ENCODE assay signal across 21 mouse cellular contexts in genomic region chr4:108116466-108116865, GRCm38 (mm10). TPM values are rescaled to one million over a fixed set of nuclear protein-coding genes. Genes with fewer than 3 reads are reported as not detected.
DNase-seq lines count a peak whose midpoint lies in the region; ATAC-seq and TF ChIP-seq lines count a peak whose summit lies in the region.
"Had no signal": no experiment of that assay in that cellular context is flagged by ENCODE, and none has a peak within 500 bp of the region (broad histone marks: within the 10 kb centered on the region; RNA-seq: fewer than 3 reads in every experiment).

No protein-coding gene starts in this region.

- 27% methylated on average over 2 of the region's 2 CpGs for WGBS in liver, adult 2 months
- WGBS in liver, embryonic 12.5 days (ENCODE audit: insufficient replicate concordance), result 83% methylated on average over 2 of the region's 2 CpGs
- 89% methylated on average over 2 of the region's 2 CpGs for WGBS in midbrain, embryonic 13.5 days
- 87% methylated on average over 2 of the region's 2 CpGs for WGBS in midbrain, embryonic 15.5 days

- H3K27me3 ChIP-seq in liver, adult 2 months (ENCODE audit: control insufficient read depth, insufficient read depth, low read length), result no peaks in the 10 kb centered on the region
- no peaks in the 10 kb centered on the region for H3K27me3 ChIP-seq in liver, embryonic 12.5 days (replicated peaks)
- H3K27me3 ChIP-seq in midbrain, embryonic 13.5 days, result no peaks in the 10 kb centered on the region
- no peaks in the 10 kb centered on the region for H3K27me3 ChIP-seq in midbrain, embryonic 15.5 days (replicated peaks)
- H3K27me3 ChIP-seq: embryonic facial prominence, embryonic 12.5 days; embryonic facial prominence, embryonic 15.5 days; hindbrain, embryonic 12.5 days; hindbrain, embryonic 15.5 days had no signal

- peak; percentile 15 for DNase-seq in cerebellum, adult 9-10 months
- no peak for DNase-seq in cerebellum, postnatal 36 days
- DNase-seq in liver, adult 2 months (ENCODE audit: extremely low read depth, low read depth, low spot score), result peak; percentile 97
- DNase-seq: adrenal gland, postnatal 10 days; adrenal gland, postnatal 36 days; forebrain, postnatal 0 days; gastrocnemius, adult 2 months; gastrocnemius, postnatal 14 days; heart, adult 2 months had no signal

- peaks cover 8% of the 10 kb centered on the region; the same call in 1 of the 2 replicates for H3K4me1 ChIP-seq in liver, adult 2 months (ENCODE audit: control insufficient read depth, insufficient read depth, low read length)
- peaks cover 7% of the 10 kb centered on the region; the same call in 1 of the 2 replicates for H3K4me1 ChIP-seq in liver, embryonic 12.5 days
- H3K4me1 ChIP-seq in midbrain, embryonic 13.5 days (replicated peaks), result no peaks in the 10 kb centered on the region
- H3K4me1 ChIP-seq in midbrain, embryonic 15.5 days, result no peaks in the 10 kb centered on the region
- H3K4me1 ChIP-seq: embryonic facial prominence, embryonic 12.5 days; embryonic facial prominence, embryonic 15.5 days; heart, embryonic 10.5 days; hindbrain, embryonic 12.5 days had no signal

- H3K79me2 ChIP-seq in liver, adult 2 months (ENCODE audit: control insufficient read depth, insufficient read depth, low read length), result peaks cover 5% of the 10 kb centered on the region; the same call in 1 of the 2 replicates

- ATAC-seq in liver, embryonic 12.5 days, result no peak
- ATAC-seq in midbrain, embryonic 13.5 days, result 0 out of 2 replicates have a peak, but pooled peaks have one; percentile 27
- ATAC-seq in midbrain, embryonic 15.5 days (replicated peaks), result no peak
- ATAC-seq: activated CD4-positive, CD25-positive, alpha-beta regulatory T cell, adult 4 months; forebrain, embryonic 14.5 days; forebrain, postnatal 0 days had no signal

- no peaks in the 10 kb centered on the region for H3K9me3 ChIP-seq in liver, embryonic 12.5 days (replicated peaks)
- H3K9me3 ChIP-seq in midbrain, embryonic 13.5 days, result no peaks in the 10 kb centered on the region
- H3K9me3 ChIP-seq in midbrain, embryonic 15.5 days, result no peaks in the 10 kb centered on the region
- H3K9me3 ChIP-seq: embryonic facial prominence, embryonic 12.5 days; embryonic facial prominence, embryonic 15.5 days; heart, embryonic 10.5 days; hindbrain, embryonic 12.5 days; hindbrain, embryonic 15.5 days had no signal

- no peak overlapping the region for H3K4me2 ChIP-seq in liver, embryonic 12.5 days
- no peak overlapping the region for H3K4me2 ChIP-seq in midbrain, embryonic 13.5 days (replicated peaks)
- H3K4me2 ChIP-seq in midbrain, embryonic 15.5 days, result no peak overlapping the region
- H3K4me2 ChIP-seq: embryonic facial prominence, embryonic 12.5 days; embryonic facial prominence, embryonic 15.5 days; hindbrain, embryonic 12.5 days; hindbrain, embryonic 15.5 days had no signal

- no peak for TF ChIP-seq CTCF in liver, adult 2 months (IDR thresholded peaks at IDR 0.05; ENCODE audit: low read depth, low read length)

- peak overlapping the region; percentile 88 for H3K27ac ChIP-seq in liver, adult 2 months (replicated peaks; ENCODE audit: insufficient read depth, low read depth, low read length)
- H3K27ac ChIP-seq in liver, embryonic 12.5 days, result no peak overlapping the region
- H3K27ac ChIP-seq in midbrain, embryonic 13.5 days, result no peak overlapping the region
- no peak overlapping the region for H3K27ac ChIP-seq in midbrain, embryonic 15.5 days
- H3K27ac ChIP-seq: embryonic facial prominence, embryonic 12.5 days; embryonic facial prominence, embryonic 15.5 days; gastrocnemius, adult 2 months; heart, adult 2 months; heart, embryonic 10.5 days; hindbrain, embryonic 12.5 days; hindbrain, embryonic 15.5 days had no signal

- peak overlapping the region; percentile 59 for H3K4me3 ChIP-seq in liver, adult 2 months (ENCODE audit: insufficient read depth, low read depth, low read length)
- no peak overlapping the region for H3K4me3 ChIP-seq in liver, embryonic 12.5 days
- H3K4me3 ChIP-seq in midbrain, embryonic 13.5 days (replicated peaks), result no peak overlapping the region
- no peak overlapping the region for H3K4me3 ChIP-seq in midbrain, embryonic 15.5 days
- H3K4me3 ChIP-seq: embryonic facial prominence, embryonic 12.5 days; embryonic facial prominence, embryonic 15.5 days; gastrocnemius, adult 2 months; heart, adult 2 months; heart, embryonic 10.5 days; hindbrain, embryonic 12.5 days; hindbrain, embryonic 15.5 days had no signal

- H3K9ac ChIP-seq in liver, adult 2 months (ENCODE audit: low read depth, low read length), result peak overlapping the region; percentile 86
- H3K9ac ChIP-seq in liver, embryonic 12.5 days, result no peak overlapping the region
- no peak overlapping the region for H3K9ac ChIP-seq in midbrain, embryonic 13.5 days (replicated peaks)
- no peak overlapping the region for H3K9ac ChIP-seq in midbrain, embryonic 15.5 days
- H3K9ac ChIP-seq: embryonic facial prominence, embryonic 12.5 days; embryonic facial prominence, embryonic 15.5 days; forebrain, postnatal 0 days; hindbrain, embryonic 12.5 days; hindbrain, embryonic 15.5 days had no signal

- peaks cover 43% of the 10 kb centered on the region for H3K36me3 ChIP-seq in liver, adult 2 months (ENCODE audit: control insufficient read depth, insufficient read depth, low read length)
- H3K36me3 ChIP-seq in liver, embryonic 12.5 days, result no peaks in the 10 kb centered on the region
- H3K36me3 ChIP-seq in midbrain, embryonic 13.5 days, result no peaks in the 10 kb centered on the region
- H3K36me3 ChIP-seq in midbrain, embryonic 15.5 days (replicated peaks), result no peaks in the 10 kb centered on the region
- H3K36me3 ChIP-seq: embryonic facial prominence, embryonic 15.5 days; heart, embryonic 10.5 days; hindbrain, embryonic 12.5 days; hindbrain, embryonic 15.5 days had no signal

- TF ChIP-seq POLR2A in liver, adult 2 months (IDR thresholded peaks at IDR 0.05; ENCODE audit: extremely low read depth, insufficient read depth, low read length), result 0 out of 2 replicates have a peak, but pooled peaks have one; percentile 18

RNA-seq across cellular contexts. Expression of gene Podn, which starts 20.2 kb away (rescaled TPM):
- total RNA-seq in liver, adult 2 months (2014; rRNA removed), result 1.9 and 2.7 TPM in 2 replicates
- polyA plus RNA-seq in liver, adult 2 months (2012; rRNA removed), result 2.9 and 3.8 TPM in 2 replicates
- 0.10 and 0.23 TPM in 2 replicates for polyA plus RNA-seq in liver, embryonic 12.5 days (2016; fragmentation: Nextera tagmentation; extraction: Ambion mirVana)
- polyA plus RNA-seq in midbrain, embryonic 13.5 days (2015; fragmentation: Nextera tagmentation; extraction: Ambion mirVana), result 0.07 TPM in 1 of 2 replicates, not detected in the other
- polyA plus RNA-seq in midbrain, embryonic 15.5 days (2015; fragmentation: Nextera tagmentation; extraction: Ambion mirVana), result 0.23 and 0.42 TPM in 2 replicates
- total RNA-seq: common myeloid progenitor, adult 5-6 weeks; hematopoietic stem cell, adult 5-6 weeks had no signal
- polyA plus RNA-seq: activated CD4-positive, CD25-positive, alpha-beta regulatory T cell, adult 4 months had no signal

RNA-seq across cellular contexts. Expression of gene Scp2, which starts 28.3 kb away (rescaled TPM):
- total RNA-seq in liver, adult 2 months (2014; rRNA removed), result 2,678 and 3,000 TPM in 2 replicates
- 1,138 and 1,579 TPM in 2 replicates for polyA plus RNA-seq in liver, adult 2 months (2012; rRNA removed)
- 196 and 198 TPM in 2 replicates for polyA plus RNA-seq in liver, embryonic 12.5 days (2016; fragmentation: Nextera tagmentation; extraction: Ambion mirVana)
- 222 and 228 TPM in 2 replicates for polyA plus RNA-seq in midbrain, embryonic 13.5 days (2015; fragmentation: Nextera tagmentation; extraction: Ambion mirVana)
- 189 and 198 TPM in 2 replicates for polyA plus RNA-seq in midbrain, embryonic 15.5 days (2015; fragmentation: Nextera tagmentation; extraction: Ambion mirVana)

RNA-seq across cellular contexts. Expression of gene Echdc2, which starts 48.8 kb away (rescaled TPM):
- total RNA-seq in liver, adult 2 months (2014; rRNA removed), result 141 and 149 TPM in 2 replicates
- 203 and 264 TPM in 2 replicates for polyA plus RNA-seq in liver, adult 2 months (2012; rRNA removed)
- polyA plus RNA-seq in liver, embryonic 12.5 days (2016; fragmentation: Nextera tagmentation; extraction: Ambion mirVana), result 8.9 and 10.2 TPM in 2 replicates
- 6.6 and 6.7 TPM in 2 replicates for polyA plus RNA-seq in midbrain, embryonic 13.5 days (2015; fragmentation: Nextera tagmentation; extraction: Ambion mirVana)
- polyA plus RNA-seq in midbrain, embryonic 15.5 days (2015; fragmentation: Nextera tagmentation; extraction: Ambion mirVana), result 7.2 and 9.6 TPM in 2 replicates
- total RNA-seq: common myeloid progenitor, adult 5-6 weeks had no signal

Comparison
In these comparisons a context has a peak if more than half of its experiments do, and no peak if none do; other contexts are left out.
1. DNase-seq: peak in cerebellum, adult 9-10 months (single experiment) and liver, adult 2 months (single experiment); none in cerebellum, postnatal 36 days (0 of 2).
2. RNA of gene Echdc2, which starts 48.8 kb away (polyA plus RNA-seq): 203 to 264 TPM in liver, adult 2 months; 8.9 to 10.2 TPM in liver, embryonic 12.5 days, 7.2 to 9.6 TPM in midbrain, embryonic 15.5 days and 6.6 to 6.7 TPM in midbrain, embryonic 13.5 days; every median in the first group is over 10 times any median in the second.